Mouse (Mus musculus): ENCODE measurements around the gene Ppil4. TPM values are rescaled to one million over a fixed set of nuclear protein-coding genes. Genes with fewer than 3 reads are reported as not detected.
A peak's percentile ranks its signal among the peaks of the same experiment; 100 is the strongest.

The Ppil4 gene
- polyA plus RNA-seq, 1 experiment from 2014 or later, result 49.1 TPM

DNA sequence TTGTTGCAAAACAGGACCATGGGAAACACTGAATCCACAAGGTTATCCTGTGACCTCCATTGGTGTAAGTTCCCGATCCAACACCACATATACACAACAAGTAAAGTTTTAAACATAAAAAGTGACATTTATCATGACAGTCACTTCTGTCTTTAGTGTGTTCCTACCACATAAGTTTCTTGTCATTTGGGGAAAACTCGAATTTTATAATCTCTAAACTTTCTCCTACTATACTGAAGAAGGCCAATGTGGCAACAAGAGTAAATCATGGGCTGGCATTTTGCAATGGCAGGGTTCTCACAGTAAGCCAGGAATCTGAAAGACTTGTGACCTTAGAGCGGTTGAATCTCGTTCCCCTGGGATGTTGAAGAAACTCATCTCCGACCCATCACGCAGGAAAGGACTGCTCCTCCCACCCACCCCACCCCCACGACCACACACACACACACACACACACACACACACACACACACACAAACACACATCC lies 12.9 kb upstream of the Ppil4 start:
- Histone ChIP-seq H3K27me3 (ENCODE audit: control insufficient read depth, insufficient read depth, low read length) (no peaks in the 10 kb centered on the region), H3K4me1 (ENCODE audit: control insufficient read depth, insufficient read depth, low read length) (no peaks in the 10 kb centered on the region), H3K9me3 (replicated peaks; ENCODE audit: control insufficient read depth, low read length) (no peaks in the 10 kb centered on the region), H3K36me3 (replicated peaks; ENCODE audit: control insufficient read depth, insufficient read depth, low read depth, low read length) (no peaks in the 10 kb centered on the region; the same call in 1 of the 2 replicates), H3K27ac (replicated peaks; ENCODE audit: low read depth, low read length) (no peak overlapping the region), H3K4me3 (ENCODE audit: low read depth, low read length) (peak overlapping the region; percentile 95), H3K4me2 (ENCODE audit: low read depth, low read length) (peak overlapping the region; percentile 68), H3K9ac (replicated peaks; ENCODE audit: low read length) (peak overlapping the region; percentile 80)
- no peak for DNase-seq (ENCODE audit: low spot score)
- WGBS, result 23% methylated on average over 7 of the region's 7 CpGs
- no peak for ATAC-seq (replicated peaks; ENCODE audit: insufficient number of reproducible peaks, low FRiP score, low TSS enrichment, low read depth)

DNA sequence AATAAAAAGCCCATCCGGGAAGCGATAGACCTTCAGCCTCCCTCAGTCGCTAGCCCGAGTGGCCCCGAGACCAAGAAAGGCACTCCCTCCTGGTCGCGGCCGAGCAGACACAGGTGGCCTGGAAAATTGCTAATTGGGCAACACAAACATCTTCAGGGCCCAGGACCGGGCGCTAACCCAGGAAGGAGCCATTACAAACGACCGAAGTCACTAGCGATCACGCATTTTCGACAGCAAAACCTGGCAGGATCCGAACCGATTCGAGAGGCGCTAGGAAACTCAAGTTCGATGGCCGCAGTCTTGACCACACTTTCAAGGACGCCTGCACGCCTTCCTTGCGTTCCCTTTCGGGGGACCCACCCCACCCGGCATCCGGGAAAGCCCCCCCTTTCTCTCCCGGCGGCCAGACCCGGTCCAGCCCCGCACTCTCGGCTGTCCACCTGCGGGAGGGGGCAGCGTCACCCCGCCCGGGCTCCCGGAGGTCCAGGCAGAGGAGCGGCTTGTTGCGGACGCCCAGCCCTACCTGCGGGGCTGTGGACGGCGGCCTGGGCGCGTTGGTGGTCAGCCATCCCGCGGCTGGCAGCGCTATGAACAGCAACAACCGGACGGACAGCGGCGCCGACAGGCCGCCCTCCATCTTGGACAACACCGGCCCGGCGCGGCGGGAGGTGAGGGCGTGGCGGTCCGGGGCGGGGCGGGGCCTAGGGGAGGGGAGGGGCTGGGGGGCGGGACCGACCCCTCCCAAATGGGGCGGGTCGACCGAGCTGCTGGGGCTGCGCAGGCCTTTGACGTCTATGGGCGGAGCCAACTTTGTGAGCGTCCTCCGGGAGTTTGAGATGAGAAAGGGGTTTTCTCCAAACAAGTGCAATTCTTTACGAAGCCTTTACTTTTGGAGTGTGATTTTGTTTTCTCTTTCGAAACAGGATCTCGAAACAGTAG lies 12.2 kb upstream of the Ppil4 start:
- under 1% methylated on average over 53 of the region's 77 CpGs for WGBS
- ATAC-seq (replicated peaks; ENCODE audit: insufficient number of reproducible peaks, low FRiP score, low TSS enrichment, low read depth) (peak; percentile 81), DNase-seq (ENCODE audit: low spot score) (peak; percentile 92)
- Histone ChIP-seq H3K9me3 (replicated peaks; ENCODE audit: control insufficient read depth, low read length) (no peaks in the 10 kb centered on the region), H3K27me3 (ENCODE audit: control insufficient read depth, insufficient read depth, low read length) (no peaks in the 10 kb centered on the region), H3K4me3 (ENCODE audit: low read depth, low read length) (peak overlapping the region; percentile 95), H3K27ac (replicated peaks; ENCODE audit: low read depth, low read length) (peak overlapping the region; percentile 52; the same call in 1 of the 2 replicates), H3K4me2 (ENCODE audit: low read depth, low read length) (peak overlapping the region; percentile 68), H3K36me3 (replicated peaks; ENCODE audit: control insufficient read depth, insufficient read depth, low read depth, low read length) (no peaks in the 10 kb centered on the region; the same call in 1 of the 2 replicates), H3K9ac (replicated peaks; ENCODE audit: low read length) (peak overlapping the region; percentile 80), H3K4me1 (ENCODE audit: control insufficient read depth, insufficient read depth, low read length) (no peaks in the 10 kb centered on the region)

DNA sequence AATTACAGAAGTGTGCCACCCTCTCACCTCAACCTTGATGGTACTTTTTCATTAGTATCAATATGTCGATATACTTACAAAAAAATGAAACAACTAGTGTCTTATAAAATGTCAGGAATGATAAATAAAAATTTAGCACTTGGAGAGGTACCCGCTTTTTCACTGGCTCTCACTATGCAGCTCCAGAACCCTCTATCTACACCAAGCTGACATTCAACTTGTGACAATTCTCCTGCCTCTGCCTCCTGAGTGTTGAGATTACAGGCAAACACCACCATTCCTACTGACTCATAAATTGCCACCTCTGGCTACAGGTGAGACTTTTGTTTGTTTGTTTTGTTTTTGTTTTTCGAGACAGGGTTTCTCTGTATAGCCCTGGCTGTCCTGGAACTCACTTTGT lies 11.5 kb upstream of the Ppil4 start:
- peak overlapping the region; percentile 11 for H3K4me2 ChIP-seq (ENCODE audit: low read depth, low read length)
- H3K9ac ChIP-seq (replicated peaks; ENCODE audit: low read length), result no peak overlapping the region
- no peaks in the 10 kb centered on the region; the same call in 1 of the 2 replicates for H3K36me3 ChIP-seq (replicated peaks; ENCODE audit: control insufficient read depth, insufficient read depth, low read depth, low read length)
- 52% methylated on average over 3 of the region's 3 CpGs for WGBS
- no peaks in the 10 kb centered on the region for H3K27me3 ChIP-seq (ENCODE audit: control insufficient read depth, insufficient read depth, low read length)
- ATAC-seq (replicated peaks; ENCODE audit: insufficient number of reproducible peaks, low FRiP score, low TSS enrichment, low read depth) (0 out of 2 replicates have a peak, but pooled peaks have one; percentile 20), DNase-seq (ENCODE audit: low spot score) (no peak)
- H3K9me3 ChIP-seq (replicated peaks; ENCODE audit: control insufficient read depth, low read length), result no peaks in the 10 kb centered on the region
- H3K4me1 ChIP-seq (ENCODE audit: control insufficient read depth, insufficient read depth, low read length), result no peaks in the 10 kb centered on the region
- peak overlapping the region; percentile 95 for H3K4me3 ChIP-seq (ENCODE audit: low read depth, low read length)
- H3K27ac ChIP-seq (replicated peaks; ENCODE audit: low read depth, low read length), result no peak overlapping the region

DNA sequence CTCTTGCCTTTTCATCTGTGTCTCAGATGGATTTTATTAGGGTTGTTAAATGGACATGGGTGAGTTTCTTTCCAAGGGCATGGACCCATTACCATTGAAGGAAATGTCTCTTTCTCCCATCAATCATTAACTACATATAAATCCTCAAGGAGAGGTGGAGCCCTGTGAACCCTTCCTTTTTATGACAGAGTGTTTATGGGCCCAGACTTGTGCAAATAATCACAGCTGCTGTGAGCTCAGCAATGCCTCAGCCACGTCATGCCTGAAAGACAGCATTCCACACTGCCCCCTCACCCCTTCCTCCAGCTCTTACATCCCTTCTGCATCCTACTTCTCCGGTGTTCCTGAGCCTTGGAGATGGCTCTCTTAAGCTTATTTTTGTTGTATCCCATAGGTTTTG lies 5.4 kb upstream of the Ppil4 start:
- H3K4me3 ChIP-seq (ENCODE audit: low read depth, low read length), result no peak overlapping the region
- no peak for DNase-seq (ENCODE audit: low spot score)
- no peaks in the 10 kb centered on the region for H3K4me1 ChIP-seq (ENCODE audit: control insufficient read depth, insufficient read depth, low read length)
- ATAC-seq (replicated peaks; ENCODE audit: insufficient number of reproducible peaks, low FRiP score, low TSS enrichment, low read depth), result no peak
- H3K27ac ChIP-seq (replicated peaks; ENCODE audit: low read depth, low read length), result no peak overlapping the region
- no peaks in the 10 kb centered on the region for H3K27me3 ChIP-seq (ENCODE audit: control insufficient read depth, insufficient read depth, low read length)
- H3K9me3 ChIP-seq (replicated peaks; ENCODE audit: control insufficient read depth, low read length), result no peaks in the 10 kb centered on the region
- no peak overlapping the region for H3K9ac ChIP-seq (replicated peaks; ENCODE audit: low read length)
- no peak overlapping the region for H3K4me2 ChIP-seq (ENCODE audit: low read depth, low read length)
- H3K36me3 ChIP-seq (replicated peaks; ENCODE audit: control insufficient read depth, insufficient read depth, low read depth, low read length), result peaks cover 3% of the 10 kb centered on the region; the same call in 1 of the 2 replicates
- 61% methylated on average over 2 of the region's 2 CpGs for WGBS

DNA sequence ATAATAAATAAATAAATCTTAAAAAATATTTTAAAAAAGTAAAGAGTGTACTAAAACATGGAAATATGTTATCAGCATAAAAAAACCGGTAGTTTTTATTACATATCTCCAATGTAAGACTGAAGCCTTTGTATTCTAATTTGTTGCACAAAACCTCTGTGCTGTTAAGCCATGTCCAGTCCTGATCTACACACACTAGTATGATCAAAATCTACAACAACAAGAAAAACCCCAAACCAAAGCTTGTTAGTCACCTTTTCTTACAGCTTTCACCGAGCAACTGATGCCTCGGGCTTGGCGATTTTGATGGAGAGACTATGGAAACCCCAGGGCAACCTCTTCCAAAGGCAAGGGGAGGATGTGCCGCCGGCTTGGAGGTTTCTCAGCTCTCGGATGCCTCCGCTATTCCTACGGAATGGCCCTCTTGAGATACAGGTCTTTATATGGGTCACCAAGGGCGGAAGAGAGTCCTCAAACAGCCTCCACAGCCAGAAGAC lies 389 bp upstream of the Ppil4 start:
- peak; percentile 78; the same call in 1 of the 2 replicates for ATAC-seq (replicated peaks; ENCODE audit: insufficient number of reproducible peaks, low FRiP score, low TSS enrichment, low read depth)
- no peaks in the 10 kb centered on the region for H3K4me1 ChIP-seq (ENCODE audit: control insufficient read depth, insufficient read depth, low read length)
- no peak for DNase-seq (ENCODE audit: low spot score)
- H3K4me2 ChIP-seq (ENCODE audit: low read depth, low read length), result peak overlapping the region; percentile 26; the same call in 1 of the 2 replicates
- H3K9ac ChIP-seq (replicated peaks; ENCODE audit: low read length), result peak overlapping the region; percentile 91
- no peaks in the 10 kb centered on the region for H3K9me3 ChIP-seq (replicated peaks; ENCODE audit: control insufficient read depth, low read length)
- 0% methylated on average over 10 of the region's 10 CpGs for WGBS
- peak overlapping the region; percentile 77 for H3K4me3 ChIP-seq (ENCODE audit: low read depth, low read length)
- H3K27me3 ChIP-seq (ENCODE audit: control insufficient read depth, insufficient read depth, low read length), result no peaks in the 10 kb centered on the region
- H3K27ac ChIP-seq (replicated peaks; ENCODE audit: low read depth, low read length), result no peak overlapping the region
- H3K36me3 ChIP-seq (replicated peaks; ENCODE audit: control insufficient read depth, insufficient read depth, low read depth, low read length), result peaks cover 5% of the 10 kb centered on the region

DNA sequence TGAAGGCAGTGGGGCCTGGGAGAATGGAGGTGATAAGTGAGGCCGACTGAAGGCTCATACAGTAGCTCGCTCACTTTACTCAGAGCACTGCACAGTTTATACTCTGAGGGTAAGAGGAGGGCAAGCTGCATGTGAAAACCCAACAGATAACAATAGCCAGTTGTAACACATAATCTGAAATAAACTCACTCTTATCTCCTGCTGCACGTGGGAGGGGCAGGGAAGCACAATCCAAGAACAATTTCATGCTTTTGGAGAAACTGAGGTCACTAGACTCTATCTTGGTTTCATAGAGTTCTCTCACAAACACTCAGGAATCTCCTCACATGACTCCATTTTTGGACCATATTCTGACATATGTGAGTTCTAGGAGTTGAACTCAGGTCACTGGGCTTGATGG lies 8.6 kb downstream of the Ppil4 start:
- Histone ChIP-seq H3K27ac (replicated peaks; ENCODE audit: low read depth, low read length) (no peak overlapping the region), H3K4me2 (ENCODE audit: low read depth, low read length) (no peak overlapping the region), H3K36me3 (replicated peaks; ENCODE audit: control insufficient read depth, insufficient read depth, low read depth, low read length) (peaks cover 2% of the 10 kb centered on the region), H3K4me3 (ENCODE audit: low read depth, low read length) (no peak overlapping the region), H3K9me3 (replicated peaks; ENCODE audit: control insufficient read depth, low read length) (no peaks in the 10 kb centered on the region), H3K27me3 (ENCODE audit: control insufficient read depth, insufficient read depth, low read length) (no peaks in the 10 kb centered on the region), H3K9ac (replicated peaks; ENCODE audit: low read length) (no peak overlapping the region), H3K4me1 (ENCODE audit: control insufficient read depth, insufficient read depth, low read length) (no peaks in the 10 kb centered on the region)
- WGBS, result 89% methylated on average over 3 of the region's 3 CpGs
- no peak for ATAC-seq (replicated peaks; ENCODE audit: insufficient number of reproducible peaks, low FRiP score, low TSS enrichment, low read depth)
- no peak for DNase-seq (ENCODE audit: low spot score)

DNA sequence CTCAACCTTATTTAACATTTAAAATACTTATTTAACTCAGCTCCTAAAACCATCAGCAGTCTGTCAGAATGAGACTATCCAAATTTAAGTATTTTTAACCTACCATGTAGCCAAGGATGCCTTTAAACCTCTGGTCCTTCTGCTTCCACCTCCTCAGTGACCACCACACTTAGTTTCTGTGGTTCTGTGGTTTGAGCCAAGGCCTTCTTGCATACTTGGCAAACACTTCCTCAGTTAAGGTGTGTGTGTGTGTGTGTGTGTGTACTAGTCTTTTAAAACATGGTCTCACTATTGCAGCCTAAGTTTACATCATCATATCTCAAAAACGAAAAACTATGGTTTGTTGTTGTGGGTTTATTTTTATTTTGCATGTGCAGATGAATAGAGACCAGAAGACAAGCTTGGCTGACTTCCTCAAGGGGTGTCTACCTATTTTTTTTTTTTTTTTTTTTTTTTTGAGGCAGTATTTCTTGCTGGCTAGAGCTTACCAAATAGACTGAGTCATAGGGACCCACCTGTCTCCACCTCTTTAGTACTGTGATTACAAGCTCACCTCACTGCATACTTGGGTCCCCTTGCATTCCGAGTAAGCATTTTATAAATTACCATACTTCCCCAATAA lies 9.9 kb downstream of the Ppil4 start:
- Histone ChIP-seq H3K4me3 (ENCODE audit: low read depth, low read length) (no peak overlapping the region), H3K27ac (replicated peaks; ENCODE audit: low read depth, low read length) (no peak overlapping the region), H3K9me3 (replicated peaks; ENCODE audit: control insufficient read depth, low read length) (no peaks in the 10 kb centered on the region), H3K4me2 (ENCODE audit: low read depth, low read length) (no peak overlapping the region), H3K36me3 (replicated peaks; ENCODE audit: control insufficient read depth, insufficient read depth, low read depth, low read length) (no peaks in the 10 kb centered on the region; the same call in none of the 2 replicates), H3K9ac (replicated peaks; ENCODE audit: low read length) (no peak overlapping the region), H3K4me1 (ENCODE audit: control insufficient read depth, insufficient read depth, low read length) (no peaks in the 10 kb centered on the region), H3K27me3 (ENCODE audit: control insufficient read depth, insufficient read depth, low read length) (no peaks in the 10 kb centered on the region)
- 87% methylated on average over 2 of the region's 2 CpGs for WGBS
- ATAC-seq (replicated peaks; ENCODE audit: insufficient number of reproducible peaks, low FRiP score, low TSS enrichment, low read depth) (no peak), DNase-seq (ENCODE audit: low spot score) (no peak)
